Mouse (Mus musculus): ENCODE data around the gene Sec24b.

GRCm38 (mm10) chr3:130052541-130053298 lies 8.6 kb downstream of the Sec24b start:
- no peak for TF ChIP-seq CTCF (IDR thresholded peaks at IDR 0.05; ENCODE audit: low read depth)
- TF ChIP-seq EP300 (IDR thresholded peaks at IDR 0.05; ENCODE audit: low read depth): no peak
